ENCODE assay signal across 11 mouse cellular contexts in the genomic region with DNA sequence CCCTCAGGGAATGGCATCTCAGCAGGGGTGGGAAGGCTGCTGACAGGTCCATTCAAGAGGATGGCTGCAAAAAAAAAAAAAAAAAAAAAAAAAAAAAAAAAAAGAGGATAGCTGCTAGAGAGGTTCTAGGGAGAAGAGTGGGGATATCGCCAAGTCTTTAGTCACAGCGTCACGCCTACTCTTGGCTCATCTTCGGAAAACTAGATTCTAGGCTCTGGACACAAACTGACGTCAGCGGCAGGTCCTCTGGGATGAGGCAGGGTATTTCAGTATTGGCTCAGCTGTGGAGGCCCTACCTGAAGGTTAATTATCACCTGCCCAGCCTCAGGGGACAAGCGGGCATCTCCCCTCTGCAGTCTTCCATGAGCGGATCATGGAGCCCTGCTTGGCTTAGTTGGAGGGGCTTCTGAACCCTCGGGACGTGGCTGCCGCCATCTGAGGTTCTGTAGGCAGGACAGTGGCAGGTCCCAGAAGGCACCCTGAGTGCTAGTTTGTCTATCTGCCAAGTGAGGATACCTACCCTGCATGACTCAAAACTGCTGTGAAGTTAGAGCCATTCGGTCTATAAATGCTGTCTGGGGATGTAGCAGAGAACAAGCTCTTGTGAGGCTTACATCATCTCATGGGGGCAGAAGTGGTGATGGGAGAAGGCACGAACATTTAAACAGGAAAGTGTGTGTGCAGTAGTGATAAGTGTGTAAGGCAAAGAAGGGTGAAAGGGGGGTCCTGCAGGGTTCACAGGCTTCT. TPM values are rescaled to one million over a fixed set of nuclear protein-coding genes. Genes with fewer than 3 reads are reported as not detected.
DNase-seq lines count a peak whose midpoint lies in the region.
"Had no signal": no experiment of that assay in that cellular context is flagged by ENCODE, and none has a peak within 500 bp of the region (broad histone marks: within the 10 kb centered on the region; RNA-seq: fewer than 3 reads in every experiment).

No protein-coding gene starts in this region.

- DNase-seq in adrenal gland, adult 2 months = peak; percentile 51
- DNase-seq in adrenal gland, postnatal 4 days (ENCODE audit: low spot score in 2 of 2) = no peak
- DNase-seq in lung, postnatal 36 days = peak; percentile 24
- DNase-seq in lung, postnatal 25 days (ENCODE audit: low spot score) = no peak
- DNase-seq in gastrocnemius, postnatal 25 days = peak; percentile 54
- DNase-seq in right cerebral cortex, postnatal 10 days (ENCODE audit: low spot score in 2 of 2) = peak; percentile 60 to 73
- DNase-seq in thymus, adult 18-20 months = no peak
- no peak for DNase-seq in kidney, adult 11 months
- DNase-seq: cerebellum, adult 18-20 months; liver, embryonic 13.5 days; thymus, postnatal 14 days had no signal

RNA-seq across cellular contexts. Expression of a gene that starts 32.2 kb away (rescaled TPM):
- total RNA-seq in adrenal gland, adult 2 months (2021) = 1 to 10 TPM; 8.2 to 8.3 TPM
- 7.7 and 7.8 TPM in 2 replicates for polyA plus RNA-seq in adrenal gland, adult 2 months (2012; rRNA removed)
- 1 to 10 TPM; 6.7 to 7.4 TPM for total RNA-seq in adrenal gland, postnatal 4 days (2021)
- total RNA-seq in gastrocnemius, postnatal 25 days (2021) = 1 to 10 TPM; 4.0 to 4.5 TPM

RNA-seq across cellular contexts. Expression of a gene that starts 32.5 kb away (rescaled TPM):
- total RNA-seq in adrenal gland, adult 2 months (2021) = 1 to 10 TPM; 6.5 to 7.8 TPM
- 10.2 and 13.7 TPM in 2 replicates for polyA plus RNA-seq in adrenal gland, adult 2 months (2012; rRNA removed)
- total RNA-seq in adrenal gland, postnatal 4 days (2021) = 10 to 100 TPM; 16.4 to 19.2 TPM
- total RNA-seq in gastrocnemius, postnatal 25 days (2021) = 1 to 10 TPM; 1.5 to 1.8 TPM

Comparison
In these comparisons a context has a peak if more than half of its experiments do, and no peak if none do; other contexts are left out.
1. DNase-seq: peak in adrenal gland, adult 2 months (single experiment), lung, postnatal 36 days (single experiment), gastrocnemius, postnatal 25 days (single experiment) and right cerebral cortex, postnatal 10 days (2 of 2); none in adrenal gland, postnatal 4 days (0 of 2), lung, postnatal 25 days (single experiment), thymus, adult 18-20 months (0 of 2) and kidney, adult 11 months (single experiment).